Mouse (Mus musculus): ENCODE results near the gene Car1. TPM values are rescaled to one million over a fixed set of nuclear protein-coding genes. Genes with fewer than 3 reads are reported as not detected.

Gene Car1
- polyA plus RNA-seq (2015; fragmentation: Nextera tagmentation; extraction: Ambion mirVana): 33.0 and 38.7 TPM in 2 replicates

- 54% methylated on average over 1 of the region's 1 CpGs for WGBS (ENCODE audit: insufficient replicate concordance)
- no peak within 1 kb of the TSS for H3K27ac ChIP-seq (ENCODE audit: low read length)
- H3K9ac ChIP-seq (ENCODE audit: low read depth, low read length): no peak within 1 kb of the TSS
- ATAC-seq (ENCODE audit: low read depth): peak; percentile 86
- no peaks in the 10 kb centered on the region for H3K27me3 ChIP-seq (ENCODE audit: control insufficient read depth, insufficient read depth, low read depth, low read length)
- H3K9me3 ChIP-seq (replicated peaks; ENCODE audit: control insufficient read depth, low read length): no peaks in the 10 kb centered on the region
- no peak within 1 kb of the TSS for H3K4me2 ChIP-seq (ENCODE audit: low read depth, low read length)
- H3K36me3 ChIP-seq (ENCODE audit: control insufficient read depth, insufficient read depth): no peaks in the 10 kb centered on the region
- H3K4me1 ChIP-seq (ENCODE audit: control insufficient read depth, low read depth, low read length): no peaks in the 10 kb centered on the region
- H3K4me3 ChIP-seq (ENCODE audit: low read depth, low read length): no peak within 1 kb of the TSS
These were observed at the start of gene Car1 for GRCm38 (mm10) chr3:14808211-14808610. Car1 (minus strand) TSS chr3:14808368.

- Histone ChIP-seq H3K9me3 (replicated peaks; ENCODE audit: control insufficient read depth, low read length) (no peaks in the 10 kb centered on the region), H3K4me3 (ENCODE audit: low read depth, low read length) (no peak overlapping the region), H3K27ac (ENCODE audit: low read length) (no peak overlapping the region), H3K4me1 (ENCODE audit: control insufficient read depth, low read depth, low read length) (no peaks in the 10 kb centered on the region), H3K4me2 (ENCODE audit: low read depth, low read length) (no peak overlapping the region), H3K36me3 (ENCODE audit: control insufficient read depth, insufficient read depth) (no peaks in the 10 kb centered on the region), H3K27me3 (ENCODE audit: control insufficient read depth, insufficient read depth, low read depth, low read length) (peaks cover 6% of the 10 kb centered on the region; the same call in 1 of the 2 replicates), H3K9ac (ENCODE audit: low read depth, low read length) (no peak overlapping the region)
- 61% methylated on average over 3 of the region's 3 CpGs for WGBS (ENCODE audit: insufficient replicate concordance)
- ATAC-seq (ENCODE audit: low read depth): no peak
These were observed 49.7 kb upstream of the Car1 start for GRCm38 (mm10) chr3:14857874-14858273.

- Histone ChIP-seq H3K4me2 (ENCODE audit: low read depth, low read length) (no peak overlapping the region), H3K4me3 (ENCODE audit: low read depth, low read length) (no peak overlapping the region), H3K9me3 (replicated peaks; ENCODE audit: control insufficient read depth, low read length) (no peaks in the 10 kb centered on the region), H3K27ac (ENCODE audit: low read length) (no peak overlapping the region), H3K9ac (ENCODE audit: low read depth, low read length) (no peak overlapping the region), H3K27me3 (ENCODE audit: control insufficient read depth, insufficient read depth, low read depth, low read length) (no peaks in the 10 kb centered on the region), H3K36me3 (ENCODE audit: control insufficient read depth, insufficient read depth) (no peaks in the 10 kb centered on the region), H3K4me1 (ENCODE audit: control insufficient read depth, low read depth, low read length) (no peaks in the 10 kb centered on the region)
- ATAC-seq (ENCODE audit: low read depth): no peak
- WGBS (ENCODE audit: insufficient replicate concordance): 54% methylated on average over 1 of the region's 1 CpGs
These were observed 46.3 kb upstream of the Car1 start for GRCm38 (mm10) chr3:14854446-14854845.

- no peaks in the 10 kb centered on the region for H3K27me3 ChIP-seq (ENCODE audit: control insufficient read depth, insufficient read depth, low read depth, low read length)
- no peak overlapping the region for H3K4me2 ChIP-seq (ENCODE audit: low read depth, low read length)
- ATAC-seq (ENCODE audit: low read depth): no peak
- H3K4me1 ChIP-seq (ENCODE audit: control insufficient read depth, low read depth, low read length): no peaks in the 10 kb centered on the region
- 53% methylated on average over 5 of the region's 5 CpGs for WGBS (ENCODE audit: insufficient replicate concordance)
- H3K36me3 ChIP-seq (ENCODE audit: control insufficient read depth, insufficient read depth): no peaks in the 10 kb centered on the region
- no peak overlapping the region for H3K27ac ChIP-seq (ENCODE audit: low read length)
- no peak overlapping the region for H3K4me3 ChIP-seq (ENCODE audit: low read depth, low read length)
- H3K9ac ChIP-seq (ENCODE audit: low read depth, low read length): no peak overlapping the region
- no peaks in the 10 kb centered on the region for H3K9me3 ChIP-seq (replicated peaks; ENCODE audit: control insufficient read depth, low read length)
These were observed 45.8 kb upstream of the Car1 start for GRCm38 (mm10) chr3:14853966-14854365.

GRCm38 (mm10) chr3:14848587-14849254, 40.6 kb upstream of the Car1 start:
- no peaks in the 10 kb centered on the region for H3K36me3 ChIP-seq (ENCODE audit: control insufficient read depth, insufficient read depth)
- H3K27ac ChIP-seq (ENCODE audit: low read length): no peak overlapping the region
- 72% methylated on average over 2 of the region's 2 CpGs for WGBS (ENCODE audit: insufficient replicate concordance)
- H3K27me3 ChIP-seq (ENCODE audit: control insufficient read depth, insufficient read depth, low read depth, low read length): no peaks in the 10 kb centered on the region
- H3K4me3 ChIP-seq (ENCODE audit: low read depth, low read length): no peak overlapping the region
- H3K4me2 ChIP-seq (ENCODE audit: low read depth, low read length): no peak overlapping the region
- ATAC-seq (ENCODE audit: low read depth): no peak
- H3K9ac ChIP-seq (ENCODE audit: low read depth, low read length): no peak overlapping the region
- no peaks in the 10 kb centered on the region for H3K4me1 ChIP-seq (ENCODE audit: control insufficient read depth, low read depth, low read length)
- no peaks in the 10 kb centered on the region for H3K9me3 ChIP-seq (replicated peaks; ENCODE audit: control insufficient read depth, low read length)

GRCm38 (mm10) chr3:14839466-14840118, 31.4 kb upstream of the Car1 start:
- no peak overlapping the region for H3K27ac ChIP-seq (ENCODE audit: low read length)
- H3K9ac ChIP-seq (ENCODE audit: low read depth, low read length): no peak overlapping the region
- no peaks in the 10 kb centered on the region for H3K36me3 ChIP-seq (ENCODE audit: control insufficient read depth, insufficient read depth)
- H3K27me3 ChIP-seq (ENCODE audit: control insufficient read depth, insufficient read depth, low read depth, low read length): no peaks in the 10 kb centered on the region
- H3K4me2 ChIP-seq (ENCODE audit: low read depth, low read length): no peak overlapping the region
- H3K9me3 ChIP-seq (replicated peaks; ENCODE audit: control insufficient read depth, low read length): no peaks in the 10 kb centered on the region
- no peaks in the 10 kb centered on the region for H3K4me1 ChIP-seq (ENCODE audit: control insufficient read depth, low read depth, low read length)
- no peak overlapping the region for H3K4me3 ChIP-seq (ENCODE audit: low read depth, low read length)
- ATAC-seq (ENCODE audit: low read depth): no peak
- WGBS (ENCODE audit: insufficient replicate concordance): 59% methylated on average over 3 of the region's 3 CpGs

- Histone ChIP-seq H3K9me3 (replicated peaks; ENCODE audit: control insufficient read depth, low read length) (no peaks in the 10 kb centered on the region), H3K4me3 (ENCODE audit: low read depth, low read length) (no peak overlapping the region), H3K27ac (ENCODE audit: low read length) (no peak overlapping the region), H3K27me3 (ENCODE audit: control insufficient read depth, insufficient read depth, low read depth, low read length) (no peaks in the 10 kb centered on the region), H3K36me3 (ENCODE audit: control insufficient read depth, insufficient read depth) (no peaks in the 10 kb centered on the region), H3K4me1 (ENCODE audit: control insufficient read depth, low read depth, low read length) (no peaks in the 10 kb centered on the region), H3K4me2 (ENCODE audit: low read depth, low read length) (no peak overlapping the region), H3K9ac (ENCODE audit: low read depth, low read length) (no peak overlapping the region)
- WGBS (ENCODE audit: insufficient replicate concordance): 63% methylated on average over 1 of the region's 1 CpGs
- peak; percentile 68 for ATAC-seq (ENCODE audit: low read depth)
These were observed 30.8 kb upstream of the Car1 start for GRCm38 (mm10) chr3:14838936-14839335.

- Histone ChIP-seq H3K36me3 (ENCODE audit: control insufficient read depth, insufficient read depth) (no peaks in the 10 kb centered on the region), H3K9me3 (replicated peaks; ENCODE audit: control insufficient read depth, low read length) (no peaks in the 10 kb centered on the region), H3K4me2 (ENCODE audit: low read depth, low read length) (no peak overlapping the region), H3K4me3 (ENCODE audit: low read depth, low read length) (no peak overlapping the region), H3K9ac (ENCODE audit: low read depth, low read length) (no peak overlapping the region), H3K4me1 (ENCODE audit: control insufficient read depth, low read depth, low read length) (no peaks in the 10 kb centered on the region), H3K27me3 (ENCODE audit: control insufficient read depth, insufficient read depth, low read depth, low read length) (no peaks in the 10 kb centered on the region), H3K27ac (ENCODE audit: low read length) (no peak overlapping the region)
- ATAC-seq (ENCODE audit: low read depth): peak; percentile 86
These were observed 24.6 kb upstream of the Car1 start for GRCm38 (mm10) chr3:14832766-14833165.

- no peaks in the 10 kb centered on the region for H3K27me3 ChIP-seq (ENCODE audit: control insufficient read depth, insufficient read depth, low read depth, low read length)
- H3K4me2 ChIP-seq (ENCODE audit: low read depth, low read length): no peak overlapping the region
- ATAC-seq (ENCODE audit: low read depth): no peak
- no peak overlapping the region for H3K4me3 ChIP-seq (ENCODE audit: low read depth, low read length)
- no peaks in the 10 kb centered on the region for H3K4me1 ChIP-seq (ENCODE audit: control insufficient read depth, low read depth, low read length)
- 59% methylated on average over 5 of the region's 5 CpGs for WGBS (ENCODE audit: insufficient replicate concordance)
- H3K36me3 ChIP-seq (ENCODE audit: control insufficient read depth, insufficient read depth): no peaks in the 10 kb centered on the region
- no peak overlapping the region for H3K27ac ChIP-seq (ENCODE audit: low read length)
- no peak overlapping the region for H3K9ac ChIP-seq (ENCODE audit: low read depth, low read length)
- H3K9me3 ChIP-seq (replicated peaks; ENCODE audit: control insufficient read depth, low read length): no peaks in the 10 kb centered on the region
These were observed 23.2 kb upstream of the Car1 start for GRCm38 (mm10) chr3:14831219-14831835.
